Mouse (Mus musculus) kidney, embryonic 16.5 days (tissue): ENCODE results near the gene Tango6. TPM values are rescaled to one million over a fixed set of nuclear protein-coding genes. Genes with fewer than 3 reads are reported as not detected.
"Not testable (repeated sequence)": the region's sequence is repeated elsewhere in the genome, so short reads cannot be mapped to it uniquely, and the experiment has no call there.

Experiments
- ATAC-seq: fragments of 200-750 bp; cut with Nextera tagmentation; 2 replicates; pipeline ENCODE4 v1.8.0; 2017; ENCODE audit warnings: moderate TSS enrichment; ENCODE audit not compliant: low FRiP score, low TSS enrichment
- H3K27ac ChIP-seq: fragments of 300-500 bp; sonication (generic); 2 replicates; pipeline ENCODE4 v1.5.1; 2014; ENCODE audit warnings: low read length
- H3K27me3 ChIP-seq: fragments of 300-500 bp; sonication (generic); 2 replicates; pipeline ENCODE4 v1.6.1; 2014; ENCODE audit warnings: low read length, control low read depth, mixed read lengths; ENCODE audit not compliant: insufficient read depth
- H3K36me3 ChIP-seq: fragments of 300-500 bp; sonication (generic); 2 replicates; pipeline ENCODE4 v1.6.1; 2014; ENCODE audit warnings: low read length, control low read depth, mixed read lengths; ENCODE audit not compliant: insufficient read depth
- H3K4me1 ChIP-seq: fragments of 300-500 bp; sonication (generic); 2 replicates; pipeline ENCODE4 v1.6.1; 2014; ENCODE audit warnings: low read length, control low read depth, mixed read lengths; ENCODE audit not compliant: insufficient read depth
- H3K4me2 ChIP-seq: fragments of 300-500 bp; sonication (generic); replicated peaks from 2 replicates; pipeline ENCODE4 v1.6.1; 2014; ENCODE audit warnings: low read depth, low read length
- H3K4me3 ChIP-seq: fragments of 300-500 bp; sonication (generic); 2 replicates; pipeline ENCODE4 v1.5.1; 2014; ENCODE audit warnings: mild to moderate bottlenecking, low read length
- H3K9ac ChIP-seq: fragments of 300-500 bp; sonication (generic); replicated peaks from 2 replicates; pipeline ENCODE4 v1.6.1; 2014; ENCODE audit warnings: low read length
- H3K9me3 ChIP-seq: fragments of 300-500 bp; sonication (generic); 2 replicates; pipeline ENCODE4 v1.6.1; 2016; ENCODE audit warnings: low read length, control low read depth
- WGBS: fragments of 180-500 bp; shearing (Covaris S2); extraction: QIAGEN DNeasy Blood & Tissue Kit; methylation state at CpG from one replicate; pipeline ENCODE4 v1.1.7; 2014; 5-methylcytosine and 5-hydroxymethylcytosine counted together
- polyA plus RNA-seq: library from polyadenylated mRNA; unstranded; fragments of >200 nt; fragmentation: Nextera tagmentation; extraction: Ambion mirVana; gene quantifications from 2 replicates; pipeline ENCODE4 v1.2.1, GENCODE M21; 2015

Gene Tango6
- polyA plus RNA-seq, 1 experiment from 2014 or later: 13.3 TPM

GRCm38 (mm10) chr8:106799821-106800220 is 117.0 kb downstream of the Tango6 start:
- 55% methylated on average over 1 of the region's 1 CpGs for WGBS
- Histone ChIP-seq H3K9ac (no peak overlapping the region), H3K4me2 (no peak overlapping the region), H3K36me3 (no peaks in the 10 kb centered on the region; the same call in 1 of the 2 replicates), H3K4me3 (no peak overlapping the region), H3K27me3 (no peaks in the 10 kb centered on the region), H3K9me3 (no peaks in the 10 kb centered on the region), H3K27ac (peak overlapping the region; percentile 86), H3K4me1 (peaks cover 31% of the 10 kb centered on the region)
- ATAC-seq: peak; percentile 87

DNA sequence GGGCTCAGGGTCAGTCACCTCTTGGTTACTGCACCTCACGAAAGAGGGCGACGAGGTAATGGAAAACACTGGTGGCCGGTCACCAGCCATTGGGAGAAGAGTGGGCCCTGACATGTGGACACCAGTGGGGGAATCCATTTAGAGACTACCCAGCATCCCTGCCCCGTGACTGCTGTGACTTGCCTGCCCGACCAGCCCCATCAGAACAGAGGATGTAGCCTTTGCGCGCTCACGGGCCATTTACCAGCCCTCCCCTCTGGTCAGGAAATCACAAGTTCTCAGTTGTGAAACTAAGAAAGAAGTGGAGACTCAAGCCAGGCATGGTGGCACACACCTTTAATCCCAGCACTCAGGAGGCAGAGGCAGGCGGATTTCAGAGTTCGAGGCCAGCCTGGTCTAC is 118.4 kb downstream of the Tango6 start:
- ATAC-seq: no peak
- WGBS: 80% methylated on average over 11 of the region's 11 CpGs
- H3K4me3 ChIP-seq: no peak overlapping the region
- no peaks in the 10 kb centered on the region for H3K27me3 ChIP-seq
- H3K27ac ChIP-seq: peak overlapping the region; percentile 86
- H3K9me3 ChIP-seq: no peaks in the 10 kb centered on the region
- no peak overlapping the region for H3K4me2 ChIP-seq
- peaks cover 31% of the 10 kb centered on the region for H3K4me1 ChIP-seq
- no peaks in the 10 kb centered on the region; the same call in 1 of the 2 replicates for H3K36me3 ChIP-seq
- no peak overlapping the region for H3K9ac ChIP-seq

DNA sequence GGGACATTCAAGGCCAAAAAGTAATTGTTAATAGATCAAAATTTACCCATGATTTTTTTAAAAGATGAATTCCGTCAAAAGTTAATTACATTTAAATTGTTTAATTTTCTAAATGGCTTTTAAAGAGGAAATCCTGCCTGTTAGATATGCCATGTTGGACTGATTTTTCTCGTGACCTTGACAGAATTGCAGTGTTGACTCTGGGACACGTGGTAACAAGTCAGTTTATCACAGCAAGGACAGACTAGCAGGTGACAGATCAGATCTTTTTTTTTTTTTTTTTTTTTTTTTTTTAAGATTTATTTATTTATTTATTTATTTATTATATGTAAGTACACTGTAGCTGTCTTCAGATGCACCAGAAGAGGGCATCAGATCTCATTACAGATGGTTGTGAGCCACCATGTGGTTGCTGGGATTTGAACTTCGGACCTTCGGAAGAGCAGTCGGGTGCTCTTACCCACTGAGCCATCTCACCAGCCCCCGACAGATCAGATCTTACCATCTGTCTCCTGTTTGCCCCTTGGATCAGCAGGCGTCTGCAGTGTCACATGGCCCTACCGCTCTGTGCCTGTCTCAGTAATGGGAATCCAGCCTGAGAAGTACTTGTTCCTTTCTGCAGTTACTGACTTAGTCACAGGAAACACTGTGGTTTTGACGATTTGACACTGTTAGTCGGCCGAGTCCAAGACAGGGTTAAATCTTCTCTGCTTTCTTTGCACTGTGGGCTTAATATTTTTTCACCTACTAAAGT is 119.7 kb downstream of the Tango6 start:
- H3K27me3 ChIP-seq, H3K36me3 ChIP-seq, H3K4me3 ChIP-seq, H3K9me3 ChIP-seq, H3K4me2 ChIP-seq, H3K9ac ChIP-seq, ATAC-seq: not testable (repeated sequence)
- Histone ChIP-seq H3K27ac (peak overlapping the region; percentile 86; the same call in 1 of the 2 replicates), H3K4me1 (peaks cover 31% of the 10 kb centered on the region)
- 85% methylated on average over 12 of the region's 12 CpGs for WGBS

DNA sequence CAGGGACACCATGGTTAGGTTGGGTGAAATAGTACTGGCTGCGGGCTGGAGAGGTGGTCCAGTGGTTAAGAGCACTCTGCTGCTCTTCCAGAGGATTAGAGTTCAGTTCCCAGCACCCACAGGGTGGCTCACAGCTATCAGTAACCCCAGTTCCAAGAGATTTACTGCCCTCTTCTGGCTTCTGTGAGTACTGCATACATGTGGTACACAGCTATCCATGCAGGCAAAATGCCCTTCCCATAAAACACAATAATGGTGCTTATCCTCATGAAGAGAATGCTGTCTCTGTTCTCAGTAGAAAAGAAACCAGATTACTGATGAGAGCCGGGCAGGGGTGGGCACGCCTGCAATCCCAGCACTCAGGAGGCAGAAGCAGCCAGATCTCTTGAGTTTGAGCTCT is 123.0 kb downstream of the Tango6 start:
- no peak overlapping the region for H3K9ac ChIP-seq
- no peak overlapping the region for H3K27ac ChIP-seq
- WGBS: 97% methylated on average over 3 of the region's 3 CpGs
- ATAC-seq: no peak
- no peak overlapping the region for H3K4me3 ChIP-seq
- H3K9me3 ChIP-seq: no peaks in the 10 kb centered on the region
- peaks cover 3% of the 10 kb centered on the region for H3K36me3 ChIP-seq
- no peak overlapping the region for H3K4me2 ChIP-seq
- H3K4me1 ChIP-seq: peaks cover 5% of the 10 kb centered on the region
- no peaks in the 10 kb centered on the region for H3K27me3 ChIP-seq

DNA sequence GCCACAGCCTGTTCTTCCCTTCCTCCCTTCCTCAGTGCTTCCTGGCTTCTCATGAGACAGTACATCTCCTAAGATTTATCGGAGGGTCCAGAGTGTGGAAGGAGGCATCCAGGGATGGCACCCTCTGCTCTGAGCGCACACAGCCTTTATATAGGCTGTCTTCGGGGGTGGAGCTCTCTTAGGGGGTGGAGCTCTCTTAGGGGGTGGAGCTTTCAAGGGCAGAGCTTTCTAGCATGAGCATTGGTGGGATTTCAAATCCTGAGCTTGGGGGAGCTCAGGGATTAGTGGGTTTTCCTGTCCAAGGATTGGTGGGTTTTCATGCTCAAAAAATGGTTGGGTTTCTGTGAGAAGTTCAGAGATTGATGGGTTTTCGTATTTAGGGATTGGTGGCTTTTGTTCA is 124.6 kb downstream of the Tango6 start:
- WGBS: 93% methylated on average over 4 of the region's 4 CpGs
- no peaks in the 10 kb centered on the region for H3K4me1 ChIP-seq
- ATAC-seq: no peak

DNA sequence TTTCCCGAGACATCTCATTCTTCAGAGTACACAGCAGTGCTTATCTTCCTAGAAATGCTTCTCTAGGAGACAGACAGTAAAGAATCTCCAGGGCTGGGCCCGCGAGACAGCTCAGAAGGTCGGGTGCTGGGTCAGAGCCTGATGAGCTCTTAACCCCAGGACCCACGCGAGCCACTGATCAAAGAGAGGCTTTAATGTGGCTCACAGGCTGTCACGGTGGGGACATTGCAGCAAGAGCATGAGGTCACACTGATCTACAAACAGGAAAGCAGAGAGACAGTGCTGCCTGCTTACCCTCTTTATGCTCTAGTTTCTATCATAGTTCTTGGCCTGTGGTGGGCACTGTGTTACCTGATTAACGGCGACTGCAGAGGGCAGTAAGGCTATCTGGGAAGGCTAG is 126.9 kb downstream of the Tango6 start:
- H3K9ac ChIP-seq: no peak overlapping the region
- no peak overlapping the region for H3K4me3 ChIP-seq
- no peak overlapping the region for H3K4me2 ChIP-seq
- no peaks in the 10 kb centered on the region for H3K27me3 ChIP-seq
- 26% methylated on average over 9 of the region's 9 CpGs for WGBS
- no peaks in the 10 kb centered on the region for H3K4me1 ChIP-seq
- no peak overlapping the region for H3K27ac ChIP-seq
- H3K36me3 ChIP-seq: peaks cover 4% of the 10 kb centered on the region
- no peak for ATAC-seq
- H3K9me3 ChIP-seq: no peaks in the 10 kb centered on the region

More for the DNA sequence above, 124.6 kb downstream of the Tango6 start:
- no peak overlapping the region for H3K27ac ChIP-seq
- peaks cover 4% of the 10 kb centered on the region for H3K36me3 ChIP-seq
- H3K9me3 ChIP-seq: no peaks in the 10 kb centered on the region
- H3K4me3 ChIP-seq: no peak overlapping the region
- no peak overlapping the region for H3K4me2 ChIP-seq
- no peaks in the 10 kb centered on the region for H3K27me3 ChIP-seq
- H3K9ac ChIP-seq: no peak overlapping the region

DNA sequence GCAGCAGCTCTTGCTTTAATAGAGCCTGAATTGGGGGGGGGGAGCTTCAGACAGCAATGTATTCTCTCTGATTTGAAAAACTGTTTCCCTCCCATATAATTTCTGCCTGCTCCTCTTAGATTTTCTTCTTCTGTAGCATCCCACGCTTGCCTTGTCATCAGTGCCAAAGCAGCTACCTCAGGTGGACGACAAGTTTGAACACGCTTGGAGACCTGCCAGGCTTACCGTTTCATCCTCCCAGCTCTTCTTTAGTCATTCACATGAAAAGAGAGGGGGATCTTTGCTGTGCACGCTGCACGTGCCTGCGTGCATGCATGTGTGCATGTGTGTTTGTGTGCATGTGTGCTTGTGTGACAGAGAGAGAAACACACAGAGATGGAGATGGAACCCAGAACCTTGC is 127.5 kb downstream of the Tango6 start:
- H3K27me3 ChIP-seq: no peaks in the 10 kb centered on the region
- H3K4me2 ChIP-seq: no peak overlapping the region
- no peak overlapping the region for H3K9ac ChIP-seq
- H3K27ac ChIP-seq: no peak overlapping the region
- no peak overlapping the region for H3K4me3 ChIP-seq
- H3K4me1 ChIP-seq: no peaks in the 10 kb centered on the region
- WGBS: 94% methylated on average over 7 of the region's 7 CpGs
- no peak for ATAC-seq
- H3K36me3 ChIP-seq: peaks cover 4% of the 10 kb centered on the region; the same call in 1 of the 2 replicates
- H3K9me3 ChIP-seq: no peaks in the 10 kb centered on the region

- Histone ChIP-seq H3K9ac (no peak overlapping the region), H3K4me1 (peaks cover 6% of the 10 kb centered on the region; the same call in 1 of the 2 replicates), H3K9me3 (no peaks in the 10 kb centered on the region), H3K36me3 (peaks cover 4% of the 10 kb centered on the region; the same call in 1 of the 2 replicates), H3K4me2 (no peak overlapping the region), H3K4me3 (no peak overlapping the region), H3K27ac (no peak overlapping the region), H3K27me3 (no peaks in the 10 kb centered on the region)
- 95% methylated on average over 4 of the region's 4 CpGs for WGBS
- no peak for ATAC-seq
Measured at GRCm38 (mm10) chr8:106812560-106812959, 129.7 kb downstream of the Tango6 start.

DNA sequence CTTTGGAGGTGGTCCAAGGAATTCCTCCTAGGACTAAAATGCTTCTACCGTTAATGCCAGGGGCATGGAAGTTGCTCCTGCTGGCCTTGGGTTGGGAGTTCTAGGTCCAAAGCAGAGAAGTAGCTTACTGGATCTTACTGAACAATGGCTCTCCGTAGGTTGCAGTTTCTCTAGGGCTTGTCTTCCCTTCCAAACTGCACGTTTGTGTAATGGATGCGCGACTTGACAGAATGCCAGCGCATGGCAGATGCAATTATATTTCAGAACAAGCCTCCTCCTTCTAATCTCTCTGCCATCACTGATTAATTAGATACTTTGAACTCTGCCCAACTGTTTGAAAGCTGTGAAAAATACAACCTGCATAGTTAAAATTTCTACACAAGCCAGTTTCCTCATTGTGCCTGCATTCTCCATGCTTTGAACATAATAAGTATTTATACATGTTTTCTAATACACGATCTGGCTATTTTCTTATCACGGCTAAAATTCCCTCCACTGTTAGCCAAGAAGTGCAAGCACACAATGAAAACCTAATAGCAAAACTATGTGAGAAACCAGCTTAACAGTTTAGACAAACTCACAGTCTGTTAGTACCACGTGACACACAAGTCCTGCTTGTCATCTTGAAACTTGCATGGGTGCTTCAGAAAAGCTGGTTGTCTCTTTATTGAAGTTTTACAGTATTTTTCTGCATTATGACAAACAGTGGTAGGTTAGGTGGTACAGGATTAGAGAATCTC is 133.7 kb downstream of the Tango6 start:
- Histone ChIP-seq H3K9ac (no peak overlapping the region), H3K9me3 (no peaks in the 10 kb centered on the region), H3K4me3 (no peak overlapping the region), H3K4me2 (no peak overlapping the region), H3K4me1 (peaks cover 24% of the 10 kb centered on the region), H3K27ac (no peak overlapping the region), H3K36me3 (0 out of 2 replicates have a peak, but pooled peaks cover 3% of the 10 kb centered on the region), H3K27me3 (no peaks in the 10 kb centered on the region)
- ATAC-seq: no peak
- WGBS: 71% methylated on average over 9 of the region's 9 CpGs

- no peak overlapping the region for H3K4me3 ChIP-seq
- H3K36me3 ChIP-seq: 0 out of 2 replicates have a peak, but pooled peaks cover 3% of the 10 kb centered on the region
- ATAC-seq: 0 out of 2 replicates have a peak, but pooled peaks have one; percentile 50
- no peak overlapping the region for H3K4me2 ChIP-seq
- WGBS: 72% methylated on average over 4 of the region's 4 CpGs
- H3K4me1 ChIP-seq: peaks cover 25% of the 10 kb centered on the region
- H3K9ac ChIP-seq: no peak overlapping the region
- H3K27ac ChIP-seq: no peak overlapping the region
- no peaks in the 10 kb centered on the region for H3K27me3 ChIP-seq
- no peaks in the 10 kb centered on the region for H3K9me3 ChIP-seq
Measured at GRCm38 (mm10) chr8:106817171-106817545, 134.3 kb downstream of the Tango6 start.
